Mouse (Mus musculus) CD8-positive naive resting alpha-beta T cell, adult 2 months (primary cell): ENCODE results near the gene Acot7.

Source experiments
- DNase-seq, 2 experiments: peaks; one replicate each; pipeline ENCODE4 v3.0.0; 2022; ENCODE audit warnings: low read depth in 2 of 2, low spot score in 2 of 2

Acot7 gene

DNA sequence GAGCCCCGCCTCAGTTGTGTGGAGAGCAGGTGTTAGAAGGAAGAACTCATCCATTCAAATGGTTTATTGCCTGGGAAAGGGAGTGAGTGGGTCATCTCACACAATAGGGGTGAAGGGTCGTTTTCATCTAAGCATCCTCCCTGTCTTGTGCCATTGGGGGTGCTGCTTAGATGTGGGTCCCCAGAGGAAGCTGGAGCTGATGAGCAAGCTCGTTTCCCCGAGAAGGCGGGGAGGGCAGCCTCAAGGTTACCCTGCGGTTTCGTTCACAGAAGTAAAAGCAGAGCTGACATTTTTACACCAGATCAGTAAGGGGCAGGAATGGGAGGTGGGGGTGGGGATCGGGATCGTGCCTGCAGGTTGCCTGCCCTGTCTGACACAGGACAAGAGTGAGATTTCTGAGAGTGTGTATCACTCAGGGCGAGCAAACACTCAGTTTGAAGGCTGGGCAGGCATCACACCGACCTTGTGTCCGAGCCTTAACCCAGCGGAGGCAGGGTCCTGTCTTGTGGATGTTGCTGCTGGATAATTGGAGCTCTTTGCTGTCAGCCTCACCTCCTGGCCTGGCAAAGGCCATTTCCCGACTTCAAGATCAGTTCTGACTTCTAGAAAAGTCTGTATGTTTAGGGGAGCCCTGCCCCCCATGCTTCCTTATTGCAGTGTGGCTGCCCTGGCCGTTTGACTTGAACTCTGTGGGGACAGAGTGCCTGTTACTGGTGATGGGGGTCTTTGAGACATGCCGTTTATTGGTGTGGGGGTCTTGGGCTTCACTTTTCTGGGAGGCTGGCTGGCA is 1.2 kb downstream of the Acot7 start:
- no peak for DNase-seq

DNA sequence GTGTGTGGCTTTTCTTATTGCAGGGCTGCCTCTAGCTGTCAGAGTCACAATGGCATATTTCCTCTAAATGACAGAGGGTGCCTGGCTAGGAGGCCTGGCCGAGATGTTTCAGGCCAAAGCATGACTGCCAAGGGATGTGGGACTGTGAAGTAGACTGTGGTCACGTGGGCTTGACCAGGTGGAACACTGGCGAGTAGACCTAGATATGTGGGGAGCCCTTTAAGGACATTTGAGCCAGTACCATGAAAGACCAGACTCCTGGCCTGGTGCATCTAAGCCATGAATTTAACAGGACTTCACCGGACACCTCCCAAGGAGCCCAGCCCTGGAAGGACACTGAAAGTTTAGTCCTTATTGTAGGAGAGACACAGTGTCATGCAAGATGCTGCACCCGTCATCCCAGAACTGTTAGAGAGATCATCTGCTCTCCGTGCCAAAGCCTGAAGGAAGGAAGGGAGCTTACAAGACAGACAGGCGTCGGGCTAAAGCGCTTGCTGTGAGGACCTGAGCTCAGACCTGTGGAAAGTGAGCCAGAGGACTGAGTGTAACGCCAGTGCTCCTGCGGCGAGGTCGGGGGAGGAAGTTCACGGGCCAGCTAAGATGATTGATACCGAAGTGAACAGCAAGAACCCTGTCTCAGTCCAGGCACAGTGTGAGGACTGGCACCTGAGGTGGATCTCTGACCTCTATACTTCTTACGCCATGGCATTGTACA is 2.2 kb downstream of the Acot7 start:
- DNase-seq: no peak

DNA sequence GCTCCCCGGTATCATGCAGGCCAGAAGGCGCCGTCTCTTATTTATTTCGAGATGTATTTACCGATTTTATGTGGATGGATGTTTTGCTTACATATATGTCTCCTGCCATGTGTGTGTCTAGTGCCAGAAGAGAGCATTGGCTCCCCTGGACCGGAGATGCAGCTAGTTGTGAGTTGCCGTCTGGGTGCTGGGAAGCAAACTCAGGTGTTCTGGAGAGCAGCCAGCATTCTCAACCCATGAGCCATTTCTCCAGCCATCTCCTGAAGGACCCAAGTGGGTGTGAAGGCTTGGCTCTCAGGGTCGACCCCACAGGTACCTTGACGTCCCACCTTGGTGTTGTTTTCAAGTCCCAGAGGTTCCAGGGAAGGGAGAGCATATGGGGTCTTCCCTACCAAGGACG is 4.3 kb downstream of the Acot7 start:
- no peak for DNase-seq

DNA sequence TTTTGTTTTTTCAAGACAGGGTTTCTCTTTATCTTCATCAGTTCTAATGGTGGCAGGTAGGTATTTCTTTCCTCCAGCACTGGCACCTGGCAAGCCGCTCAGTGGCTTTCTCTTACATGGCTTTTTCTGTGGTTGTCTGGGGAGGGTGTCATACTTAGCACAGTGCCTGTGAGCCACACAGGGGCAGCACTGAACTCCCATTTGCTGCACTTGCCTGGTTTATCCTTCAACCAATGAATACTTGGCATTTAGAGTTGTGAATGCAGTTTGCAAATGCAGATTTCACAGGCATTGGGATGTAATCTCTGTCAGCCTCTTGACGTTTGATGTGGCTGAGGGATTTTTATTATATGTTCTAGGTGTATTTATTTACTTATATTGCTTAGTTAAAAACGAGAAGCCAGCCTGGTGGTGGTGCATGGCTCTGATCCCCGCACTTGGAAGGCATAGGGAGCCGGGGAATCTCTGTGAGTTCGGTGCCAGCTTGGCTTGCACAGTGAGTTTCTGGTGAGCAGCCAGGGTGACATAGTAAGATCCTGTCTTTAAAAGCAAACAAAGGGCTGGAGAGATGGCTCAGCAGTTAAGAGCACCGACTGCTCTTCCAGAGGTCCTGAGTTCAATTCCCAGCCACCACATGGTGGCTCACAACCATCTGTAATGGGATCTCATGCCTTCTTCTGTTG is 6.6 kb downstream of the Acot7 start:
- peak in 1 of 2 experiments; percentile 23 for DNase-seq

DNA sequence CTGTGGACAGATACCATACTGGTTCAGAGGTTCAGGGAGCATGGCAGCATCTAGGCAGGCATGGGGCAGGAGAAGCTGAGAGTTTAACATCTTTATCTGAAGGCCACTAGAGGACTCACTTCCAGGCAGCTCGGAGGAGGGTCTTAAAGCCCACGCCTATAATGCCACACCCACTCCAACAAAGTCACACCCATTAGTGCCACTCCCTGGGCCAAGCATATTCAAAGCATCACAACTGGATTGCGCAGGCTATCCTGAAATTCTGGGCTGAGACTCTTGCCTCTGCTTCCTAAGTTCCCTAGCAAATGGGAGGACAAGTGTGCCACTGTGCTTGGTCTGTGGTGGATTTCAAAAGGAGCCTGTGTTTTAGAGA is 7.2 kb downstream of the Acot7 start:
- DNase-seq: no peak

DNA sequence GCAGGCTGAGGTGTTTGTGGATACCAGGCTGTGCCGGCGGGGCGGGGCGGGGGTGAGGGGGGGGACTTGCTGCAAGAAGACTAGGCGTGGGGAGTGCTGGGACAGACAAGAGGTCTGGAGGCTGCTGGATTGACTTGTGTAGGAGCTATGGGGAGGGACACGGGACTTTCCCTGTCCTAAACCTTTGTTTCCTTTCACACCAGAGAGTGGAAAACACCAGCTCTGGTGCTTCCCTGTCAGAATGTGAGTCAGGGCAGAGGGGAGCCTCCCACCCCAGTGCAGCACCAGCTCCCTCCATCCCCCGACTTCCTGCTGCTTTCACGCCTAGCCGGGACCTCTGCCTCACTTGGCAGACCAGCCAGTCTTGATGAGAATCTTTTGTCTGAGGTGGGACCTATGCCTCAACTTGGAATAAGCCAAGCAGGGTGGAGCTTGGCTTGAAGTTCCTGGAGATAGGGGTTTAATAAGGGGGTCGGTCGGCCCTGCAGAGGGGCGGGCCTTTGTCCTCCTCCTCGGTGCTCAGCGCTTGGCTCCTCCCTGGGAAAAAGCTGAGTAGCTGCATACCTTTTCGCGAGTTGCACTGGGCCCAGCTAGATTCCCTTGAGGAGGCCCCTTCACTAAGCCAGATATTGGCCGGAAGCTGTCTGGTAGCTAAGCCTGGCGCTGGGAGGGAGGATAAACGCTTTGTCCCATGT is 7.7 kb downstream of the Acot7 start:
- no peak for DNase-seq

DNA sequence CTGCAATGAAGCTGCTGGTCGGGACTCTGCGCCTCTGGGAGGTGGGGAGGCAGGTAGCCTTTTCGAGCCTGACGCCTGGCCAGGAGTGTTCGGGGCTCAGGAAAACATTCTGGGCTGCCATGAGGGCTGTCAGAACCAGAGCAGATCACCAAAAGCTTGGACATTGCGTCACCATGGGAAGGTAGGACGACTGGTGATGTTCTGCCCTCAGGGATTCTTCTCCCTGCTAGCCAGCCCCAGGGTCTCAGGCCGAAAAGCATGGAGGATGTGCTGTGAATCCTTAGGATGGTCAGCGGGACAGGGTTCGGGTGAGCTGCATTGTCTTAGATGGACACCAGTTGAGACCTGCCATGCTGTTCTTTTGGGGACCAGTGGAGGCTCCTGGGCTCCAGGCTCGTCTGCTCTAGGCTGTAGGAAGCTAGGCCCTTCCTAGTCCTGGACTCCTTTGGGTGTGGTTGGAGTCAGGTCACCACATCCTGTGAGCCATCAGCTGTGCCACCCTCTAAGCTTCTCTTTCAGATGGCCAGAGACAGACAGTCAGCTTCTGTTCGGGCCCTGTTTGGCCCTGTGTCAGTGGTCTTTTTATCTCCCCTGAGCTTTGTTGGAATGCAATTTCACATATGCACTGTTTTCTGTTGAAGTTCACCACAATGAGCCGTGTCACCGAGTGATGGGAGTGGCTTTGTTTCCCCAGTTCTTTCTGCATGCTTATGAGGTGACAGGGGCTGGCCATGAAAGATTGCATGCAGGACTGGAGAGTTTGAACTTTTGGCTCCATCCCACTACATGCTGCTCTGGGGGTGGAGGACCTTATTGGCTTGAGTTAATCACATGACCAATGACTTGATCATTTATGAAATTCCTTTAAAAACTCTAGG is 8.5 kb downstream of the Acot7 start:
- DNase-seq: no peak

DNA sequence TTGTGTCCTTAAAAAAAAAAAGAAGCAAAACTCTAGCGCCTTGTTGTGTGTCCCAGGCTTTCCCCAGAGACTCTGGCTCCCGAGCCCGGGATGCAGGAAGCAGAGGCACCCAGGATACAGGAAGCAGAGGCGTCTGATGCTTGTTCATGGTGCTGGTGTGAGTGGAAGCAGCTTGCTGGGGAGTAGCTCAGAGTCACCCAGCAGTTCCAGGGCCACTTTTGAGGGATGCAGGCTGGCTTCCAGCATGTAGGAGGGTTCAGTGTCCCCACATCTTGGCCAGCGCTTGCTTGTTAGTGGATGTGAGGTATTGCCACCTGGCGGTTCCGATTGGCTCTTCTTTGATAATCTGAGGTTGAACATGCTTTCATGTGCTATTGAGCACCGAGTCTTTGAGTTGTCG is 9.2 kb downstream of the Acot7 start:
- no peak for DNase-seq

DNA sequence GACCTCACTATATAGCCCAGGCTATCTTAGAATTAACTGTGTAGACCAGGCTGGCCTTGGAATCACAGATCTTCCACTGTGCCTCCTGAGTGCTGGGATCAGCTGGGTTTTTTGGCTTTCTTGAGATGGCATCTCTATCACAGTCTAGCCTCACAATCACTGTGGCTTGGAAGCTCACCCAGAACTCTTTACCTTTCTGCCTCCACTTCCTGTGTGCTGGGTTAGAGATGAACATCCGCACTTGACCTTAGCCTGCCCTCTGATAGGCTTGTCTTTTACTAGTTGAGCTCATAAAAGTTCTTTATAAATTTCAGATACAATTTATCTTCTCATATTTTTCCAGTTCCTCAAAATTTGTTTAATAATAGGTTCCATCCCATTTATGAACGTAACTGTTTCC is 10.7 kb downstream of the Acot7 start:
- DNase-seq: no peak

DNA sequence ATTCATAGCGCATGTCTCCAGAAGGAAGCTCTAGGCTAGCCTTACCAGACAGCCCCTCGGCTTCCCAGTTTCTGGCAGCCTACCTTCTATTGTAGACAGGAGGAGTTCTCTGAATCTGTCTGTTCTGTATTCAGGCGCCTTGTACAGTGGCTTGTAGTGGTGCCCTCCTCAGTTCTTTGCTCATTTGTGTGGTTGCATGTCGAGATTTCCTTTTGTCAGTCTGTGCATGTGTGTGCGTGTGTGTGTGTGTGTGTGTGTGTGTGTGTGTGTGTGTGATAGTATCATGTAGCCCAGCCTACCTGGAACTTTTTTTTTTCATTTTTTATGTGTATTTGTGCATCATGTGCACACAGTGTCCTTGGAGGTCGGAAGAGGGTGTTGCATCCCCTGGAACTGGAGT is 11.1 kb downstream of the Acot7 start:
- no peak for DNase-seq

DNA sequence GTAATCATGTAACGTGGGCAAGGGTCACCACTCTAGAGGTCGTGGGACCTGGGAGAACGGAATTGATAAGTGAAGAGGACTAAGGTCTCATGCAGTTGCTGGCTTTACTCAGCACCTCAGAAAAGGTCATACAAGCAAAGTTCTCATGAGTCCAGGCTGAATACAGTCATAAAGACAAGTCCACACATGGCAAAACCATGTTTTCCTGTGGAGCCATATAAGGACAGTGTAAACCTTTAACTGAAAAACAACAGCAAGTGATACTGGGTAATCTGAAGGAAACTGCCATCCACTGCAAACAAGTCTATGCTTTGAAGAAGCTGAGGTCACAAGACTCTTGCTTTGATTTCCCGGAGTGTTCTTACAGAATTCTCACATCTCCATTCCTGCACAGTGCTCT is 11.8 kb downstream of the Acot7 start:
- no peak for DNase-seq

DNA sequence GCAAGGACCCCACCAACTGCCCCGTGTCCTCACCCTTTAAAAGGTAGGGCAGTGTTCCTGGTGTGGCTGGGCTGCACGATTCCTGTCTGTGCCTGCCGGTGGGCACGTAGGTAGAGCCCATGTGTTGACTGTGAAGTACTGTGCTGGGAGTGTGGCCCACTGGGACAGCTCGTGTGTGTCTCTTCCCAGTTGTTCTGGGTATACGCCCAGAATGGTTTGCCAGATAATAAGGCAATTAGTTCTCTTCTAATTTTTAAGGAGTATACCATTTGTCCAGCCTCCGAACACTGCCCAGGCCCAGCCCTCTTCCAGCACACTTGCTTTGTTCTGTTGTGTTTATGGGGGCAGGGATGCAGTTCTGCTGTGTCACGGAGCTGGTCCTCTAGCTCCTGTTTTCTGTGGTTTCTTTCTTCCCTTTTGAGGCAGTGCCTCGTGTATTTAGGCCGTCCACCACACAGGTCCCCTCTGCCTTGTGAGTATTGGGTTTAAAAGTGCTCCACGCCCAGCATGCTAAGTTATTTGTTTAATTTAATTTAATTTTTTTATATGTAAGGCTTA is 12.2 kb downstream of the Acot7 start:
- no peak for DNase-seq

DNA sequence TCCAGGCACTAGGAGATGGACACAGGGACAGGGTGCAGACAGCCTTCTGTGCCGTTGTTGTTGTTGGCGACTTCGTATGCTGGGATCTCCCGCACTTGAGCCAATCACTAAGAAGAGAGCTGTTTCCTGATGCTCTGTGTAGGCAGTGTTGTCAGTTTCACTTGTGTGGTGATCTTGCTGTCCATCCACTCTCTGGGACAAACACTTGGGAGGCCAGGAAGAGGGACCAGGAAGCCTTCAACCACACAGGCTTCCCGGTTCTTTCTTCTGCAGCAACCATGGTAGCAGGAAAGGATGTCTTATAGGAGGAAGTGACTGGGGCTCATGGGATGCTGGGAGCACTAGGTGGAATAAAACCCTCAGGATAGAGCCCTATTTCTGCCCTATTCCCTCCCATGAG is 12.8 kb downstream of the Acot7 start:
- DNase-seq: no peak

DNA sequence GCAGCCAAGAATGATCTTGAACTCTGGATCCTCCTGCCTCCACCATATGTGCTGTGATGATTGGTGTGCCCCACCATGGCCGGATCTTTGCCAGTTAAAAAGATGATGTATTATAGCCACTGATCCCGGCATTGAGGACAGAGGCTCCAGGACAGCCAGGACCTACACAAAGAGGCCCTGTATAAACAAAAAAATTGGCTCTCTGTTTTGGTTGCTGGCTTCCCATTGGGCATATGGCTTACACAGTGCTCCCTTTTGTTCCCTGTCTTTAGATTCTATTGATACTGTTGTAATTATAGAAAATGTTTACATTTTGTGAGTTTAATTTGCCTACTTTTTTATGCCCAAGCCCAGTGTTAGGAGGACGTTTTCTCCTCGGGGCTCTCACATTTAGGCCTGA is 14.6 kb downstream of the Acot7 start:
- no peak for DNase-seq

DNA sequence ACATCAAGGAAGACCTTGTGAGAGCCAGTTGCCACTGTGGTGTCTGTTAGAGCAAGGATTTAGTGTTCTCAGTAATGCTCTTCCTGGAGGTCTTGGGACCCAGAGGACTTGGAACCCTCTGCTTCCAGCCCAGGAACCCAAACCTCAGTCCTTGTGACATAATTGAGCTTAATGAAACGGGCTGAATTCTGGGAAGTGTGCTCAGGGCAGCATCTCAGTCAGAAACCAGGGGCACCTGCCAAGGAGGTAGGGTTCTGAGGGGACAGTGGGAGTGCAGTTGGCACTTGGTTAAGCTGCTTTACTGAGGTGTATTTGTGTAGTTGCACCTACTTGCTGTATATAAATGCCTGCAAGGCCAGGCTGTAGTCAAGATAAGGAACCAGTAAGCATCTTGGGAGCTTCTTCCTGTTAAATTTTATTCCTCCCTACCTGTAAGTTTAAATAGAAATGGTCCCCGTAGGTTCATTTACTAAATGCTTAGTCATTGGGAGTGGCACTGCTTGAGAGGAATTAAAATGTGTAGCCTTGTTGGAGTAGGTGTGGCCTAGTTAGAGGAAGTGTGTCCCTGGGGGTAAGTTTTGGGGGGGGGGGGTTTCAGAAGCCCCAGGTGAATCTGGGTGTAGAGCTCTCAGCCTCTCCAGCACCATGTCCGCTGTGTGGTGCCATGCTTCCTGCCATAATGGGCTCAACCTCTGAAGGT is 16.7 kb downstream of the Acot7 start:
- DNase-seq: no peak

DNA sequence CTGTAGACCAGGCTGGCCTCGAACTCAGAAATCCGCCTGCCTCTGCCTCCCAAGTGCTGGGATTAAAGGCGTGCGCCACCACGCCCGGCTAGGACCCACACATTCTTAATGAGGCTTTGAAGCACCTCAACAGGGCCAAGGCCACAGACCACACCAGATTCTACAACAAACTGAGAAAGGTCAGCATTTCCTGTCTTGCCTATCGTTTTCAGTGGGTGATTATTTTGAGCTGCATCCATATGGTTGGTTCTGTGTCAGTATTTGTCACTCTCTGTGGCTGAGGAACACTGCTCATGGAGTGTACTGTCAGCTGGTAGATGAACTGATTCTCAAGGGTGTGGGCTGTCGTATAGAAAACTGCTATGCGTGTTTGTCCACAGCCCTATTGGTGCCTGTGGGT is 18.3 kb downstream of the Acot7 start:
- no peak for DNase-seq

DNA sequence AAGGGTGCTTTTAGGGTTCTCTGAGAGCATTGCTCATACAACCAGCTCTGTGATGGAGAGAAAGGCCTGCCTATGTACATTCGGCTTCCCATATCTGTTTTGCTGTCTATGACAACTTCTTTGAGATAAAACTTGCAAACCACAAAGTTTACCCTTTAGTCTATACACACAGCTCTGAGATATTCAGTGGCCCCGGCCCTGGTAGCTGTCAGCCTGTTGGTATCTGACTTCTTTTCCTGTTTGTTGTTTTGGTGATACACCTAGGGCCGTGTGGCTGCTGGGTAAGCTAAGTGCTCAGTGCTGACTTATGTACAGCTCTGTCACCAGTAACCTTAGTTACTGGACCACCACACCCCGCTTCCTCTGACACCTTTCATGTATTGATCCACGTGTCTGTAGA is 19.6 kb downstream of the Acot7 start:
- peak; percentile 45 to 54 for DNase-seq

DNA sequence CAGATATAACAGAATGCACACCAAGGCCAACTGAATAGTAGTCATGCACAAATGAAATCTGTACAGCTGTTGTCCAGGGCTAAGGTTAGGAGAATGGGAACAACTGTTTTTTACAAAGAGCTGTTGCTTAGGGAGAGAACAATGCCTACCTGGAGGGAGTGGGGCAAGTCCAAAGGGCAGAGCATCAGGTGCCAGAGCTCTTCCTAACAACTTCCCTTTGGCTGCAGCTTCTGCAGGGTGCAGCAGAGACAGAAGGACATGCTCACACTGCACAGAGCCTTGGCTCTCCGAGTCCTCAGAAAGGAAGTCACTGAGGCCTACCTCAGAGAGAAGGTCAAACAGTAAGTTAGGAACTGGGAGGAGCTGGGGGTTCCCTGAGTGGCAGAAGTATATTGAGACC is 21.7 kb downstream of the Acot7 start:
- no peak for DNase-seq

DNA sequence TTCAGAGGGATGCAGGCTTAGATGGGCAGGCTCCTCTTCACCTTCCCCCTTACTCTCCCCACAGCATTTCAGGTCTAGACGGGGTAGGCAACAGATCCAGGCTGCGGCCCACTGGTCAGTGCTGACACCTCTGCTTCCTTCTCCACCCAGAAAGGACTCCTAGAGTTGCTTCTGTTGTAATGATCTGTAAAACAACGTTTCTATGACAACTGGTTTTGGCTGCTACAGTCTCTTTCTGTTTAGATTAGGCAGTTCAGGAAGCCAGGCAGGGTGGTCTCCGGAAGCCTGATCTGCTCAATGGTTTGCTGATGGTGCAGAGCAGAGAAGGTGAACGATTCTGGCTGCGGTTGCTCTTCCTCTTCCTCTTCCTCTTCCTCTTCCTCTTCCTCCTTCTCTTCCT is 23.6 kb downstream of the Acot7 start:
- DNase-seq: no peak

DNA sequence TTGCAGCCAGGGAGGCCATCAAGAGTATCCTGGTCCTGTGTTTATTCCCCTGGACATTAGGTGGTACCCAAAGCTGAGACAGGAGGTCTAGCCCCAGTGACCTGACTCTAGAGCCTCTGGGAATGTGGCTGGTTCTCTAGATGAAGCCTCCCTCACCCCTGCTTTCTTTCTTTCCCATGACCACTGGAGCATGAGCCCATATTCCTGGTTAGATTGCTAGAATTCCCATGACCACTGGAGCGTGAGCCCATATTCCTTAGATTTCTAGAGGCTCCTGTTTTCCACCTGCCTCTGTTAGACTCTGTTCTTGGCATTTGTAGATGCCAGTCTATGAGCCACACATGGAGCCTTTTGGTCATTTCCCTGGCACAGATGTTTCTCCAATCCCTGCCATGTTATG is 24.5 kb downstream of the Acot7 start:
- DNase-seq: no peak
